Mouse (Mus musculus) MEL (cell line): ENCODE results near the gene Efcc1. TPM values are rescaled to one million over a fixed set of nuclear protein-coding genes. Genes with fewer than 3 reads are reported as not detected.

Experiments used
- DNase-seq: peaks from one replicate; pipeline ENCODE4 v3.0.0; 2011; ENCODE audit warnings: low read depth, low spot score
- H3K27ac ChIP-seq: 2 replicates; pipeline ENCODE4 v1.5.1; 2012; ENCODE audit warnings: low read depth, mild to moderate bottlenecking, control low read depth, low read length, moderate library complexity; ENCODE audit not compliant: control insufficient read depth
- H3K27me3 ChIP-seq, 2 experiments: fragments of 150-350 bp in 1 of 2; sonication (generic) in 1 of 2; 2 replicates each; pipeline ENCODE4 v1.6.1; 2012; ENCODE audit warnings: low read length in 2 of 2, mild to moderate bottlenecking in 2 of 2, improper control_type of control experiment in 1 of 2, moderate library complexity in 1 of 2; ENCODE audit not compliant: insufficient read depth in 2 of 2, control insufficient read depth in 1 of 2
- H3K36me3 ChIP-seq, 2 experiments: 2 replicates each; pipeline ENCODE4 v1.6.1; 2012 to 2014; ENCODE audit warnings: low read length in 2 of 2, improper control_type of control experiment in 1 of 2, inconsistent platforms in 1 of 2, mild to moderate bottlenecking in 1 of 2; ENCODE audit not compliant: insufficient read depth in 2 of 2, control insufficient read depth in 1 of 2
- H3K4me1 ChIP-seq, 2 experiments: fragments of 150-350 bp in 1 of 2; sonication (generic) in 1 of 2; 2 replicates each; pipeline ENCODE4 v1.6.1; 2012; ENCODE audit warnings: low read length in 2 of 2, improper control_type of control experiment in 1 of 2, mild to moderate bottlenecking in 1 of 2; ENCODE audit not compliant: insufficient read depth in 2 of 2, control insufficient read depth in 1 of 2
- H3K4me3 ChIP-seq, 2 experiments: fragments of 150-350 bp in 1 of 2; sonication (generic) in 1 of 2; 2 replicates each; pipeline ENCODE4 v1.5.1; 2012; ENCODE audit warnings: low read depth in 2 of 2, low read length in 2 of 2, mild to moderate bottlenecking in 2 of 2, moderate library complexity in 2 of 2, control low read depth in 1 of 2, improper control_type of control experiment in 1 of 2; ENCODE audit not compliant: control insufficient read depth in 1 of 2, insufficient read depth in 1 of 2
- H3K79me2 ChIP-seq: 2 replicates; pipeline ENCODE4 v1.6.1; 2012; ENCODE audit warnings: mild to moderate bottlenecking, low read length, moderate library complexity; ENCODE audit not compliant: control insufficient read depth, poor library complexity, insufficient read depth
- H3K9ac ChIP-seq: 2 replicates; pipeline ENCODE4 v1.6.1; 2012; ENCODE audit warnings: low read depth, mild to moderate bottlenecking, control low read depth, low read length, moderate library complexity; ENCODE audit not compliant: control insufficient read depth, poor library complexity, severe bottlenecking
- H3K9me3 ChIP-seq: fragments of 150-350 bp; sonication (generic); replicated peaks from 2 replicates; pipeline ENCODE4 v1.6.1; 2012; ENCODE audit warnings: mild to moderate bottlenecking, low read length, improper control_type of control experiment, moderate library complexity; ENCODE audit not compliant: insufficient read depth
- BHLHE40 ChIP-seq: IDR thresholded peaks from 2 replicates; pipeline ENCODE4 v1.6.1; 2012; ENCODE audit warnings: low read depth, mild to moderate bottlenecking, inconsistent platforms, low read length, improper control_type of control experiment, borderline replicate concordance
- CHD1 ChIP-seq: IDR thresholded peaks from 2 replicates; pipeline ENCODE4 v1.6.1; 2012; ENCODE audit warnings: low read depth, mild to moderate bottlenecking, inconsistent platforms, low read length, improper control_type of control experiment
- CHD2 ChIP-seq: IDR thresholded peaks from 2 replicates; pipeline ENCODE4 v1.6.1; 2011; ENCODE audit warnings: low read length, improper control_type of control experiment
- CTCF ChIP-seq, 3 experiments: IDR thresholded peaks in 2 of 3; conservative IDR thresholded peaks in 1 of 3; 2 replicates each; pipeline ENCODE4 v1.5.1; 2011 to 2012; ENCODE audit warnings: low read length in 3 of 3, low read depth in 2 of 3, mild to moderate bottlenecking in 2 of 3, improper control_type of control experiment in 1 of 3, inconsistent platforms in 1 of 3, mixed read lengths in 1 of 3, moderate library complexity in 1 of 3; ENCODE audit not compliant: control insufficient read depth in 1 of 3, insufficient read depth in 1 of 3, poor library complexity in 1 of 3, severe bottlenecking in 1 of 3
- E2F4 ChIP-seq: IDR thresholded peaks from 2 replicates; pipeline ENCODE4 v1.6.1; 2011; ENCODE audit warnings: low read depth, low read length, improper control_type of control experiment, borderline replicate concordance
- ELF1 ChIP-seq: IDR thresholded peaks from 2 replicates; pipeline ENCODE4 v1.6.1; 2014; ENCODE audit warnings: low read depth, mild to moderate bottlenecking, inconsistent platforms, low read length, improper control_type of control experiment, moderate library complexity
- EP300 ChIP-seq, 2 experiments: IDR thresholded peaks; 2 replicates each; pipeline ENCODE4 v1.6.1; 2011; ENCODE audit warnings: improper control_type of control experiment in 2 of 2, low read length in 2 of 2, low read depth in 1 of 2, mild to moderate bottlenecking in 1 of 2
- GABPA ChIP-seq: IDR thresholded peaks from 2 replicates; pipeline ENCODE4 v1.6.1; 2012; ENCODE audit warnings: low read depth, mild to moderate bottlenecking, inconsistent platforms, low read length, improper control_type of control experiment, moderate library complexity
- GATA1 ChIP-seq: IDR thresholded peaks from 2 replicates; pipeline ENCODE4 v1.6.1; 2011; ENCODE audit warnings: low read depth, low read length, improper control_type of control experiment
- KAT2A ChIP-seq: conservative IDR thresholded peaks from 2 replicates; pipeline ENCODE4 v1.6.1; 2012; ENCODE audit warnings: low read depth, low read length, improper control_type of control experiment, inconsistent platforms
- MAX ChIP-seq: IDR thresholded peaks from 2 replicates; pipeline ENCODE4 v1.6.1; 2011; ENCODE audit warnings: low read length, improper control_type of control experiment
- MAZ ChIP-seq: IDR thresholded peaks from 2 replicates; pipeline ENCODE4 v1.6.1; 2012; ENCODE audit warnings: low read depth, mild to moderate bottlenecking, inconsistent platforms, low read length, improper control_type of control experiment
- MEF2A ChIP-seq: IDR thresholded peaks from 2 replicates; pipeline ENCODE4 v1.6.1; 2014; ENCODE audit warnings: low read depth, mild to moderate bottlenecking, inconsistent platforms, low read length, improper control_type of control experiment; ENCODE audit not compliant: poor library complexity, insufficient replicate concordance, severe bottlenecking; ENCODE audit errors: extremely low read depth
- NELFE ChIP-seq: IDR thresholded peaks from 2 replicates; pipeline ENCODE4 v1.6.1; 2011; ENCODE audit warnings: low read depth, low read length, improper control_type of control experiment
- POLR2AphosphoS2 ChIP-seq: IDR thresholded peaks from 2 replicates; pipeline ENCODE4 v1.6.1; 2011; ENCODE audit warnings: low read length, improper control_type of control experiment
- RAD21 ChIP-seq: IDR thresholded peaks from 2 replicates; pipeline ENCODE4 v1.6.1; 2011; ENCODE audit warnings: mild to moderate bottlenecking, low read depth, low read length, improper control_type of control experiment
- SMC3 ChIP-seq: IDR thresholded peaks from 2 replicates; pipeline ENCODE4 v1.6.1; 2011; ENCODE audit warnings: low read depth, low read length, improper control_type of control experiment
- TAL1 ChIP-seq: IDR thresholded peaks from 2 replicates; pipeline ENCODE4 v1.6.1; 2012; ENCODE audit warnings: mild to moderate bottlenecking, inconsistent platforms, low read length, moderate library complexity, mixed read lengths
- TBP ChIP-seq: IDR thresholded peaks from 2 replicates; pipeline ENCODE4 v1.8.0; 2011; ENCODE audit warnings: low read depth, low read length, improper control_type of control experiment
- TCF12 ChIP-seq: IDR thresholded peaks from 2 replicates; pipeline ENCODE4 v1.6.1; 2014; ENCODE audit warnings: low read depth, mild to moderate bottlenecking, inconsistent platforms, low read length, improper control_type of control experiment, moderate library complexity
- USF1 ChIP-seq: IDR thresholded peaks from 2 replicates; pipeline ENCODE4 v1.6.1; 2014; ENCODE audit warnings: low read depth, mild to moderate bottlenecking, inconsistent platforms, low read length, improper control_type of control experiment, moderate library complexity
- USF2 ChIP-seq, 2 experiments: IDR thresholded peaks; 2 replicates each; pipeline ENCODE4 v1.6.1; 2011 to 2012; ENCODE audit warnings: improper control_type of control experiment in 2 of 2, low read length in 2 of 2, borderline replicate concordance in 1 of 2, inconsistent platforms in 1 of 2, low read depth in 1 of 2, mild to moderate bottlenecking in 1 of 2; ENCODE audit not compliant: insufficient read depth in 1 of 2
- ZC3H11A ChIP-seq: IDR thresholded peaks from 2 replicates; pipeline ENCODE4 v1.6.1; 2012; ENCODE audit warnings: low read depth, mild to moderate bottlenecking, inconsistent platforms, low read length, improper control_type of control experiment
- ZMIZ1 ChIP-seq: IDR thresholded peaks from 2 replicates; pipeline ENCODE4 v1.6.1; 2012; ENCODE audit warnings: low read depth, mild to moderate bottlenecking, inconsistent platforms, low read length, improper control_type of control experiment, moderate library complexity
- polyA plus RNA-seq, 2 experiments: library from polyadenylated mRNA; stranded (reverse) in 1 of 2; unstranded in 1 of 2; fragments of >175 nt in 1 of 2; fragments of >200 nt in 1 of 2; gene quantifications; 2 replicates each; pipeline versions ENCODE4 v1.2.1 to v1.2.4; 2012; ENCODE audit warnings: low replicate concordance in 2 of 2, low read depth in 1 of 2; ENCODE audit not compliant: insufficient read length in 2 of 2, insufficient read depth in 1 of 2, missing spikeins in 1 of 2
- total RNA-seq: library from RNA; depleted of rRNA; stranded (reverse); fragments of 300-350 nt; gene quantifications from 2 replicates; pipeline ENCODE4 v1.2.3, GENCODE M21; 2012

The Efcc1 gene
- total and polyA plus RNA-seq, 3 experiments: 0.27 to 1.2 TPM; not detected in 1

DNA sequence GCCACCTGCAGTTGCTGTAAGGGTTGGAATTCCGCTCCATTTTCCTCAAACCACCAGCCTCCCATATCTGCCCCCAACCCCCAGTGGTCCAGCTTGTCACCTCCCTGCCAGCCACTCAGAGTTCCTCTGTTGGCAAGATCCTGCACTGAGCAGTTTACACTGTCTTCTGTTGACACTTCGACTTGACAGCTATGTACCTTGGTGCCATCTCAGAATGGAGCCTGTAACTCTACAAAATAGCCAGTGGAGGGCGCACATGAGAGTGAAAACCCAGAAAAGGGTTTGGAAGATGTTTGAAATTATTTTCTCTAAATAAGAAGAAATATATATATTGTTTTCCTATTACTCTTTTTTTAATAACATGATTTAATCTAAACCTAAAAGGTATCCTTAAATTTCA, 24.4 kb upstream of the Efcc1 start:
- Histone ChIP-seq H3K79me2 (no peaks in the 10 kb centered on the region), H3K36me3 (no peaks in the 10 kb centered on the region), H3K9ac (no peak overlapping the region), H3K4me3 (no peak overlapping the region), H3K27me3 (peaks cover 6 to 13% of the 10 kb centered on the region in 2 experiments), H3K4me1 (no peaks in the 10 kb centered on the region), H3K9me3 (no peaks in the 10 kb centered on the region), H3K27ac (no peak overlapping the region)
- peak; percentile 69 for DNase-seq
- TF ChIP-seq POLR2AphosphoS2 (no peak), RAD21 (peak; percentile 75), ZC3H11A (peak; percentile 77), SMC3 (peak; percentile 87), CTCF (IDR thresholded peaks at IDR 0.05 in 2 of 3, conservative IDR thresholded peaks at IDR 0.05 in 1 of 3; ENCODE audit: control insufficient read depth in 1 of 3, insufficient read depth in 1 of 3, low read depth in 2 of 3, low read length in 3 of 3, poor library complexity in 1 of 3, severe bottlenecking in 1 of 3) (peak; percentile 48 to 77 (median 58)), USF1 (no peak)

DNA sequence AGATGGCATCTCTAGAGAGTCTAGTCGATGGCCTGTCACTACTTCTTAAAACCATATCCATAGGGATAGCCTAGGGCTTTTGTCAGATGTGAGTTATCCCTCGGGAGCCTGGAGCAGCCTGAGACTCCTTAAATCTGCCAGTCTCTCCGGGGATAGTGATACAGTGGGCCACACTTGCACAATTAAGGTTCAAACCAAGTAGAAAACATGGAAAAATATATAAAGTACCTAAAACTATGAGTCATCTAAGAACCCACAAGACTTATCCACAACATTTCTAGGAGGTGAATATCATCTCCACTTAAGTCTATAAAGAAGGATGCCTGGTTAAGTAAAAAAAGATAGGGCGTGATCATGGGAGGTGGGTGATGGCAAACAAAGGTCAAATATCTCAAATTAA, 18.4 kb upstream of the Efcc1 start:
- H3K27ac ChIP-seq: no peak overlapping the region
- H3K4me1 ChIP-seq: no peaks in the 10 kb centered on the region
- H3K9ac ChIP-seq: no peak overlapping the region
- TF ChIP-seq TCF12 (no peak), CHD1 (no peak)
- peaks cover 13 to 14% of the 10 kb centered on the region in 2 experiments for H3K27me3 ChIP-seq
- no peak for DNase-seq
- no peaks in the 10 kb centered on the region for H3K9me3 ChIP-seq
- no peaks in the 10 kb centered on the region for H3K79me2 ChIP-seq
- no peak overlapping the region for H3K4me3 ChIP-seq
- H3K36me3 ChIP-seq: no peaks in the 10 kb centered on the region

DNA sequence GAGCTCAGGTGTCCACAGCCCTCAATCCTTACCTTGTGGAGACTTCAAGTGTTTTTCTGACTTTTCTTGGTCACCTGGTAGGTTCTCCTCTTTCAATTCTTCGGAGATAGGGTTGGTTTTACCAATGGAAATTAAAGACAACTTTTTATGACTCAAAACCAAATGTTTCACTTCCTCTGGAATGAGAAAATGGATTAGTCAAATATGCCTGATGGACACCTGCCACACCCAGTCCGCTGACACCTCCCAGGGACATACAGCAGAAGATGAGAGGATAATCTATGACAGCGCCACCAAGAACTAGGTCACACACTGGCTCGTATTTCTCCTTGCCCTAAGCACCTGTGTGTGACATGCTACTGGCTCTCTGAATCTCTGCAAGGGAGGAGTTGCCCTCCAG, 16.6 kb upstream of the Efcc1 start:
- H3K4me1 ChIP-seq: no peaks in the 10 kb centered on the region

More for the DNA sequence above, 16.6 kb upstream of the Efcc1 start:
- H3K27ac ChIP-seq: no peak overlapping the region
- peaks cover 9 to 13% of the 10 kb centered on the region in 2 experiments for H3K27me3 ChIP-seq
- H3K9me3 ChIP-seq: no peaks in the 10 kb centered on the region
- no peak overlapping the region for H3K9ac ChIP-seq
- no peak for TF ChIP-seq ZMIZ1
- TF ChIP-seq ELF1: no peak
- no peak for TF ChIP-seq TBP
- TF ChIP-seq KAT2A: no peak
- TF ChIP-seq RAD21: no peak
- TF ChIP-seq MAX: no peak
- TF ChIP-seq MAZ: no peak
- no peak for TF ChIP-seq GABPA
- no peak for TF ChIP-seq EP300 (IDR thresholded peaks at IDR 0.05; ENCODE audit: low read depth in 1 of 2, low read length in 2 of 2)
- no peak for TF ChIP-seq GATA1
- TF ChIP-seq CTCF (IDR thresholded peaks at IDR 0.05 in 2 of 3, conservative IDR thresholded peaks at IDR 0.05 in 1 of 3; ENCODE audit: control insufficient read depth in 1 of 3, insufficient read depth in 1 of 3, low read depth in 2 of 3, low read length in 3 of 3, poor library complexity in 1 of 3, severe bottlenecking in 1 of 3): no peak
- no peak for TF ChIP-seq TCF12
- no peak for TF ChIP-seq NELFE
- no peak for TF ChIP-seq CHD2
- TF ChIP-seq USF2 (IDR thresholded peaks at IDR 0.05; ENCODE audit: borderline replicate concordance in 1 of 2, insufficient read depth in 1 of 2, low read depth in 1 of 2, low read length in 2 of 2): no peak
- TF ChIP-seq E2F4: no peak
- TF ChIP-seq TAL1: no peak
- TF ChIP-seq SMC3: no peak
- no peak for TF ChIP-seq MEF2A
- TF ChIP-seq BHLHE40: no peak
- H3K36me3 ChIP-seq: no peaks in the 10 kb centered on the region
- H3K79me2 ChIP-seq: no peaks in the 10 kb centered on the region
- no peak overlapping the region for H3K4me3 ChIP-seq
- DNase-seq: no peak
